Mouse (Mus musculus) myocyte (in vitro differentiated cells): ENCODE measurements around the gene Zfp326.

Source experiments
- E2F4 ChIP-seq: IDR thresholded peaks from one replicate; pipeline ENCODE4 v1.6.1; 2011; ENCODE audit warnings: mild to moderate bottlenecking, control low read depth, moderate library complexity; ENCODE audit not compliant: insufficient read depth
- MYOG ChIP-seq, 3 experiments: IDR thresholded peaks; one replicate each; pipeline ENCODE4 v1.6.1; 2011; ENCODE audit warnings: control low read depth in 2 of 3, low read depth in 2 of 3, mild to moderate bottlenecking in 2 of 3; ENCODE audit not compliant: insufficient read length in 2 of 3, control insufficient read depth in 1 of 3, insufficient read depth in 1 of 3
- POLR2A ChIP-seq: IDR thresholded peaks from one replicate; pipeline ENCODE4 v1.6.1; 2011; ENCODE audit warnings: low read depth, mild to moderate bottlenecking, control low read depth, moderate library complexity; ENCODE audit not compliant: insufficient read length
- POLR2AphosphoS2 ChIP-seq: IDR thresholded peaks from one replicate; pipeline ENCODE4 v1.6.1; 2011; ENCODE audit warnings: low read depth, control low read depth; ENCODE audit not compliant: insufficient read length
- TCF12 ChIP-seq: IDR thresholded peaks from one replicate; pipeline ENCODE4 v1.6.1; 2011; ENCODE audit warnings: mild to moderate bottlenecking, control low read depth; ENCODE audit not compliant: poor library complexity, insufficient read depth, severe bottlenecking

GRCm38 (mm10) chr5:105930282-105930681 lies 53.9 kb downstream of the Zfp326 start:
- TF ChIP-seq E2F4 (no peak), MYOG (IDR thresholded peaks at IDR 0.05; ENCODE audit: control insufficient read depth in 1 of 3, insufficient read depth in 1 of 3, insufficient read length in 2 of 3, low read depth in 2 of 3) (no peak), POLR2A (no peak), TCF12 (no peak), POLR2AphosphoS2 (no peak)
